Mouse (Mus musculus): ENCODE results near the gene Gm28539.
A peak's percentile ranks its signal among the peaks of the same experiment; 100 is the strongest.
"Not testable (repeated sequence)": the region's sequence is repeated elsewhere in the genome, so short reads cannot be mapped to it uniquely, and the experiment has no call there.

Gm28539 gene

GRCm38 (mm10) chr16:18858551-18858950 is 22.2 kb downstream of the Gm28539 start:
- peak; percentile 97 for DNase-seq

- DNase-seq: peak; percentile 65
Observed at GRCm38 (mm10) chr16:18860186-18860585, 23.8 kb downstream of the Gm28539 start.

GRCm38 (mm10) chr16:18870495-18870894 is 34.1 kb downstream of the Gm28539 start:
- not testable (repeated sequence) for DNase-seq

GRCm38 (mm10) chr16:18876091-18876441 is 39.7 kb downstream of the Gm28539 start:
- DNase-seq: no peak

GRCm38 (mm10) chr16:18876442-18877308 is 40.3 kb downstream of the Gm28539 start, which contains the start of the genes Mrpl40 and Hira:
Mrpl40 (minus strand) TSS chr16:18876862.
Hira (plus strand) TSS chr16:18877037.
- peak; percentile 94 for DNase-seq

GRCm38 (mm10) chr16:18877386-18878090 is 41.2 kb downstream of the Gm28539 start:
- peak; percentile 70 for DNase-seq

GRCm38 (mm10) chr16:18878091-18878720 is 41.8 kb downstream of the Gm28539 start:
- DNase-seq: peak; percentile 46

- DNase-seq: no peak
Observed at GRCm38 (mm10) chr16:18884044-18884443, 47.7 kb downstream of the Gm28539 start.

GRCm38 (mm10) chr16:18893840-18894372 is 57.5 kb downstream of the Gm28539 start:
- no peak for DNase-seq

GRCm38 (mm10) chr16:18895249-18895648 is 58.9 kb downstream of the Gm28539 start:
- no peak for DNase-seq

- no peak for DNase-seq
Observed at GRCm38 (mm10) chr16:18896429-18896828, 60.0 kb downstream of the Gm28539 start.

GRCm38 (mm10) chr16:18905648-18906047 is 69.3 kb downstream of the Gm28539 start:
- no peak for DNase-seq

GRCm38 (mm10) chr16:18916064-18916463 is 79.7 kb downstream of the Gm28539 start:
- no peak for DNase-seq

- no peak for DNase-seq
Observed at GRCm38 (mm10) chr16:18921771-18922170, 85.4 kb downstream of the Gm28539 start.

- DNase-seq: no peak
Observed at GRCm38 (mm10) chr16:18927963-18928362, 91.6 kb downstream of the Gm28539 start.

GRCm38 (mm10) chr16:18938321-18939082 is 102.1 kb downstream of the Gm28539 start:
- DNase-seq: no peak

GRCm38 (mm10) chr16:18943906-18944305 is 107.5 kb downstream of the Gm28539 start:
- DNase-seq: no peak

- DNase-seq: no peak
Observed at GRCm38 (mm10) chr16:18948941-18949340, 112.6 kb downstream of the Gm28539 start.

GRCm38 (mm10) chr16:18950351-18950750 is 114.0 kb downstream of the Gm28539 start:
- no peak for DNase-seq

GRCm38 (mm10) chr16:18952813-18953212 is 116.4 kb downstream of the Gm28539 start:
- no peak for DNase-seq

- no peak for DNase-seq
Observed at GRCm38 (mm10) chr16:18955070-18955469, 118.7 kb downstream of the Gm28539 start.

- no peak for DNase-seq
Observed at GRCm38 (mm10) chr16:18963486-18963885, 127.1 kb downstream of the Gm28539 start.
